Mouse (Mus musculus): ENCODE data around the gene Klhl6.

Klhl6 gene

DNA sequence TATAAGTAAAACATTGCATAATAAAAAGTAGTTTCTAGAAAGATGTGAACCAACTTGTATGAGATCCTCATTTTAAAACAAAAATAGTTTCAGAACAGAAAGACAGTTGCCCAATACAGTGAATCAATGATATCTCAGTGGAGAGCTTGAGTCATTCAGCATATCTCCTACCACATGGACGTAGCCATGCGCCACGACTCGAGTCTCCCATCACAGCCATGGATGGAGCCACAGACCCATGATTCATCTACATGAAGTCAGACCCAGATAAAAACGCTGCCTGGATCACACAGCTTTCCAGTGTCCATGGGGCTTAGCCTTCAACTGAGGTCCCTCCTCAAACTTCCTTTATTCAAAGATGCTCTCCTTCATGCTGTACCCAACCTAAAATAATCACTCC is 13.3 kb downstream of the Klhl6 start:
- no peak for DNase-seq (ENCODE audit: low spot score in 2 of 2)

DNA sequence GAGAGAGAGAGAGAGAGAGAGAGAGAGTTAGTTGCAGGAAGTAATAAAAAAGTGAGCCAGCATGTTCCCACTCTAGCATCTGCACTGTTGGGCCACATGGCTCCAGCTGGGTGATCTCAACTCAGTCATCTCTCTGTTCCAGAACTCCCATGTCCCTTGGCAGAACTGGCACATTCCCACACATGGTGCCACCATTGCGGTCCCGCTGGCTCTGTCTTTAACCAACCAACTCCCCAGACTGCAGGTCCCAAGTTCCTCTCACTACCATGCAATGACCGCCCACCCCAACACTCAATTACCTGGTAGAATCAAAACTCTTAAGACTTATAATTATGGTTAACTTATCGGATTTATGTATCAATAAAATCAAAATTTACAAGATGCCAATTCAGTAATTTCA is 14.2 kb downstream of the Klhl6 start:
- no peak for DNase-seq (ENCODE audit: low spot score in 2 of 2)

DNA sequence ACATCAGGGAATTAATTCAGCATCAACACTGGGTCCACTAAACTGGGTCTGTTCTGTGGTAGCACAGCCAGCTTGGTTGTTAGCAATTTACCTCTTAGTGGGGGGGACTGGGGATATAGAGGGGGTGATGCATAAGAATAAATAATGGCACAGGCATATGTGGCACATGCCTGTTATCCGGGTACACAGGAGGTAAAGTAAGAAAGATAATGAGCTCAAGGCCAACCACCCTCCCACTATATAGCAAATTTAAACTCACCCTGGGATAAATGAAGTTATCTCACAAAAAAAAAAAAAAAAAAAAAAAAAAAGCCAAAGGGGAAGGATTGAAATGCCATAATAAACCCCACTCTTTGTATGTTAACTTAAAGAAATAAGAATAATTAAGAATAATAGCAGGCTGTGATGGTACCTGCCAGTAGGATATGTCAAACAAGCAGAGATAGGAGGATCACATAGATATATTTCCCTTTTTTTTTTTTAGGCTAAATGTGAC is 14.9 kb downstream of the Klhl6 start:
- DNase-seq (ENCODE audit: low spot score in 2 of 2) = no peak

DNA sequence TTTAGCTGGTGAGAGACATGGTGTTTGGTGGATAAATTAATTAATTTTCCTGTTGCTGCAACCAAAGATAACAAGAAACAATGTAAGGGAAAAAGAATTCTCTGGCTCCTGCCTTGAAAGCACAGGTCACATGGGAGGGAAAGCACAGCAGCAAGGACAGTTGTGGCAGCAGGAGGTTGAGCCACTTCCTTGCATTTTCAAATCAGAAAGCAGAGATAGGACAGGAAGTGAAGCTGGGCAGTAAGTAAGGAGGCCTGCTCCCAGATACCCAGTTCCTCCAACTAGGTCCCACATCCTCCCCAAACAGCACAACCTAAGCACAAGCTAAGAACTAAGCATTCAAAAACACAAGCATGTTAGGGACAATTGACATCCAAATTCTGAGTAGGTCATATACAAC is 15.9 kb downstream of the Klhl6 start:
- no peak for DNase-seq (ENCODE audit: low spot score in 2 of 2)

DNA sequence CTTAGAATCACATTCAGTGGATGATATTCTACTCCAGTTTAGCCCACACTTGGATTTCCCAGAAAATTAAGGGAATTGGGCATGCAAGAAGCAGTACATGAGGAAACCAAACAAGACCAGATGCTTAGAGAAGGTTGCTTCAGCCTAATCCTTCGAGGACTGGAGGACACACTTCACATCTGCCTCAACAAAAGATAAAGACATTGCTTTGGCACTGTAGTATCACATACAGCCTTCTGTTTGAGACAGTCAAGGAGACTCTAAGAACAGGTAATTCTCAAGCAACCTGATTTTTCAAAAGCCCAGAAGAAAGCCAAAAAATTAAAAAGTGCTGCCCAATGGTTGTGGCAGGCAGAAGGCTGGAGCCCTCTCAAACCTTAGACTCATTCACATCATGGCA is 16.4 kb downstream of the Klhl6 start:
- no peak for DNase-seq (ENCODE audit: low spot score in 2 of 2)

DNA sequence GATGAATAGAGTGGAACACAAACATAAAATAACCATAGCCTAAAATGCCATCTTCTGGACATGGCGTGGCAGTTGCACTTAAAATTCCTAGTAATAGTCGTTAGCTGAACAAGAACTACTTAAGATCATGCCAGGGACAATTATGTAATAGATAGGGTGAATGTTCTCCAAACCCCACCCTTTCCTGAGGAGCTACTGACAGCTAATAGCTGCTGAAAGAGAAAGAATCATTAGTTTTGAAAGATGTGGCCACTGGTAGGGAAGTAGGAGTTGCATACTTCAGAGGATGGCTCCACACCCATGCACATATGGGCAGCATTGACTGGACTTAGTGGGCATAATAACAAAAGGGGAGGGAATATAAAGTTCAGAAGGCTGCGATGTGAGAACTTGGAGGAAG is 19.9 kb downstream of the Klhl6 start:
- DNase-seq (ENCODE audit: low spot score in 2 of 2) = no peak

DNA sequence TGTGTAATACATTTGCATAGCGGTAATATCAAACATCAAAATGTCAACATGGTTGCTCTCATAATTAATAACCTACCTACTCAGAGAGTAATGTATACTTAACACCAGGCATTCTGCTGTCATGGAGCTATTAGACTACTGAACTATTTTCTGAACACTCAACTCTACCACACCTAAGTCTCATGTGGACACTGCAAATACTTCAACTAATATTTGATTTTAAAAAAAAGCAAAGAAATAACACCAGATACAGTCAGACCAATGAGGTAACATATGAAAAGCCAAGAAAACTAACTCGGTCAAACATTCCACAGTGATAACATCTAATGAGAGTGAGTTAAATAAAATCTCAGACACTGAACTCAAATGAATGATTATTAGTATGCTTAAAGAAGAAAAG is 21.8 kb downstream of the Klhl6 start:
- DNase-seq (ENCODE audit: low spot score in 2 of 2) = no peak

DNA sequence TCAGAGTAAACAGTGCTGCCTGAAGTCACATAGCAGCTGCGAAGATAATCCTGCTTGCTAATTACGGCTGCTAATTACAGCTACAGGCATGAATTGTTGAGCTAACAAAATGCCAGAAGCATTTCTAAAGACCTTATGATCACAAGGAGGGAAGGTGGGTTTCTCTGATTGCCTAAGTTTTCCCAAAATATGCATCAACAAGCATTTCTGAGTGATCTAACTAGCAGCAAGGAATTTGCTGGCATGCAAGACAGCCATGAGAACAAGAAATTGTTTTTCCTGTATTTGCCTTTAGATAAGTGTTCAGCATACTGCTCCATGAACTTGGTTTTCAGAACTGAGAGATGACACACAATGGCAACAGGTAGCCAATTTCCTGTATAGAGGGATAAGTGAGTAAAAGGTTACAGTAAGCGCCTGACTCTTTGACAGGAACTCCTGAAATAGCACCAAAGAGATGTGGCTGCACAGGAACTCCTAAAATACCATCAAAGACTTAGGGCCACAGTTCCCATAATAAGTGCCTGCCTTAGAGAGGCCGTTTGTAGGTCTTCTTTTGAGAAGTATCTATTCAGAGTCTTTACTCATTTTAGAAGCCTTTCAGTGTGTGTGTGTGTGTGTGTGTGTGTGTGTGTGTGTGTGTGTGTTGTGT is 22.3 kb downstream of the Klhl6 start:
- DNase-seq (ENCODE audit: low spot score in 2 of 2) = no peak

DNA sequence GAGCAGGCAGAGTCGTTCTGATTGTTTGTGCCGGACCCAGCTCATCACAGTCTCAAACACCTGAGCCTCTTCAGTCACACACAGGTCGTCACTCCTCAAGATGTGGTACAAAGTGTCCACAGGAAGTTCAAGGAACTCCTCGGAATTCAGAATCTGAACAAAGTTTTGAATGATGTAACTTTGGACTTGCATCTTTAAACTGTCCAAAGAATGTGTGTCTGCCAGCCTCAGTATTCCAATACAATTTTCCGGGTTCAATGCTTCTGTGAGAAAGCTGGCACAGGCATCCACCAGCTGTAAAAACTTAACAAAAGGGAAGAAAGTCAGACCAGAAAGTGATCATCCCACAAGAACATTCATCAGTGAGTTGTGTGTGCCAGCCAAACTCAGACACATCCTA is 25.8 kb downstream of the Klhl6 start:
- DNase-seq (ENCODE audit: low spot score in 2 of 2) = no peak

DNA sequence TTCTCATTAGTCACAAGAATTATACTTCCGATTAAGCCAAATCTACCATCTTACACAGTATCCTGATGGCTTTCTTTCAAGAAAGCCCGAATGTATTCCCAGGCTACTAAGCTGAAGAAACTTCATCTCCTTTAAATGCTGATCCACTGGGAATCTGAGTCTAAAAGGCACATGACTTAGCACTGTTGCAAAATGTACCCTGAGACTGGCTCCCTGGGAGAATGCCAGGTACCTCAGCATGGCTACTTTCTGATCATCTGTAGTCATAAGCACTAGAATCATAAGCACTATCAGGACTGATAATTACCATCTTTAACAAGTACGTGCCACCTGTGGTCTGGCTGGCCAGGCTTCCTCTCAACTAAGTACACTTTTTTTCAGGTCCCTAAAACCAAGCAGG is 35.5 kb downstream of the Klhl6 start:
- DNase-seq (ENCODE audit: low spot score in 2 of 2) = no peak

DNA sequence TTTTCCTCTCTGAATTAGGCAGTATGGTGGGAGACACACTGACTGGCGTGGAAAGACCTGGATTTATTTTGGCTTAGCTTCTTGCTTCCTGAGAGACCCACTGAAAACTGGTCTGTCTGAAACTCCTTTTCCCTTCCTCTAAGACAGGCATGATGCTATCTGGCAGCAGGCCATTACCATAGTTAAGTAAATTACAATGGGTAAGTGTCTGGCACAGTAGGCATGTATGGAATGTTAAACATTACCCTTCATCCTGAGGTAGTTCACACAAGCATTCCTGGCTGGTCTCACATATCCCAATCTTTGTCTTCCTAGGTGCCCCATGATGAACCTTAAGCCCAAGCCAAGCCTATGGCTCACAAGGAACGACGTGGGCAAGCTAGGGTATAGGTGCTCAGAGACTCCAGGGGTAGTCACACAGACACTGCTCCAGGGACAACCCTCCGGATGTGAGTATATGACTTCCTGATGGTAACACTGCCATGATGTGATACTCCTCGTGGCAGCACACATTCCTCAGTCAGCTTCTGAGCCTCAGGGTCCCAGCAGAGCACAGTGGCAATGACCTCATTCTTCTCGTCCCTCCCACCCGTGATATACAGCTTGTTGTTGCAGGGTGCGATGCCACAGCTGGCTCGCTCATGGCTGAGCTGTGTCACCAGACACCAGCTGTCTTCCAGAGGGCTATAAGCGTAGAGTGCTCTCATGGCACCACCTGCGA is 36.1 kb downstream of the Klhl6 start:
- no peak for DNase-seq (ENCODE audit: low spot score in 2 of 2)

DNA sequence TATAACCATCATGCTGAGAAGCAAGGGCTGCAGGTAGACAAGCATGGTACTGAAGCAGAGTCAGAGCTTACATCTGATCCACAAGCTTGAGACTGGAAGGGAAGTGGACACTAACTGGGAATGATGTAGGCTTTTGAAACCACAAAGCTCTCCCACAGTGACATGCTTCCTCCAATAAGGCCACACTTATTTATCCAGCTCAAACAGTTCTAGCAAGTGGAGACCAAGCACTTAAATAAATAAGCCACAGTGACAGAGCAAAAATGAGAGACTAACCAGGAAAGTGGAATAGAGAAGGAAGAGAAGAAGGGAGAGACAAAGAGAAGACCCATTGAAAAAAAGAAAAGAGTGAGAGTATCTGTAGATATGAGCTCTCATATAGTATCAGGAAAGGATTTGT is 62.0 kb downstream of the Klhl6 start:
- no peak for DNase-seq (ENCODE audit: low spot score in 2 of 2)

DNA sequence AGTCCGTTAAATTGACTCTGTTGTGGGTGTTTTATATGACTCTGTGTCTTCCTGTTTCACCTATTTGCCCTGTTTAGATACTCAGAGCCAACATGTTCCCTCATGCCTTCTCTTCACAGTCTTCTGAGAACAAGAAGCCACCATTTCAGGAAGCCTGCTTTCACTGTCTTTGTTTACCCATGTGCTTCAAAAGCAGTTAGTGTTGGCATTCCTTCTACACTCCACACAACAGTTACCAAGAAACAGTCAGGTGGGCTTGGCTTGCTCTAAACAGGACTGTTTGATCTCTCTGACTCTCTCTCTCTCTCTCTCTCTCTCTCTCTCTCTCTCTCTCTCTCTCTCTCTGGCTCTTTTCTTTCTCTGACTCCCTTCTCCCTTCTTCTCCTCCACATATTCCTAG is 64.6 kb downstream of the Klhl6 start:
- DNase-seq (ENCODE audit: low spot score in 2 of 2) = no peak

DNA sequence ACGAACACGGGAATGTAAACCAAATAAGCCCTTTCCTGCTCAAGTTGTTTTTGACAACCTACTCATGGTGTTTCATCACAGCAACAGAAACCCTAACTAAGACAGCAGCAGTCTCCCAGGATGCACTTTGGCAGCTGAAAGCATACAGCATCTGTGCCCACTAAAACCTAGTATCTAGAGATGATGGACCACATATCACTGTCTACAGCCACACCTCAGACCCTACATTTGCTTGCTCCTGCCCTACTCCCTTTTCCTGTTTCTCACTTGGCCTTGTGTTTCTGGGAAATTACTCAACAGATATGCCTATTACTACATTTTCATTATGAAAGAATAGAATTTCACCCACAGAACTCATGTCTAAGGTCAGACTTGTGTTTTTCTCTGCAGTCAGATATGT is 70.3 kb downstream of the Klhl6 start:
- DNase-seq (ENCODE audit: low spot score in 2 of 2) = no peak

DNA sequence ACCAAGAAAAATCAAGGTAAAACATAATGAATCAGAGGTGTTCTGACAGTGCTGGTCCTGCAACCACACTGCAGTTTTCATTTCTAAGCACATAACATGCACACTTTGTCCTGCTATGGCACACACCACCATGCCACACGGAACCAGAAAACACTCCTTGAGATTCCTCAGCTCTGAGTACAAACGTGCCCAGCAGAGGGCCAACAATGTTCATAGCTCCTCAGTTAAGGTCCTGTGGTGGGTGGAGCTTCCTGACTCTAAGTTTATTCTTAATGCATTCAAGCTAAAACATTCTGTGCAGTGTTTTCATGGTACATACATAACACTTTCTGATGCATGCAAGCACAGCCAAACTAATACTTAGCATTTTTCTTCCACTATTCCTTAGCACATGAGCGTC is 74.5 kb downstream of the Klhl6 start:
- DNase-seq (ENCODE audit: low spot score in 2 of 2) = no peak

DNA sequence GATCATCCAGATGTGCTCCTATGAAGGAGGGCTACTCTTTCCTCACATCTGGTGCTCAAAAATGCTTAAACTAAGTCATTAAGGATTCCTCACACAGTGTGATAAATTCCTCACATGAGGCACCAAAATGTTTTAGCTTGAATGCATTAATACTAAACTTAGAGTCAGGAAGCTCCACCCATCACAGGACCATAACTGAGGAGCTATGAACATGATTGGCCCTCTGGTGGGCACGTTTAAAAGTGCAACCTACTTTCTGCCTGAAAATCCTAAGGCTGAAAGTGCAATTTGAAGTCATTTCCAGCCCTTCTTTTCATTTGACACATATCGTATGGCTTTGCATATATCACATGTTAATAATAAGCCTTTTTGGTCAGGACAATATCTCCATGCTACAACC is 75.7 kb downstream of the Klhl6 start:
- peak; percentile 8 to 29 for DNase-seq (ENCODE audit: low spot score in 2 of 2)

DNA sequence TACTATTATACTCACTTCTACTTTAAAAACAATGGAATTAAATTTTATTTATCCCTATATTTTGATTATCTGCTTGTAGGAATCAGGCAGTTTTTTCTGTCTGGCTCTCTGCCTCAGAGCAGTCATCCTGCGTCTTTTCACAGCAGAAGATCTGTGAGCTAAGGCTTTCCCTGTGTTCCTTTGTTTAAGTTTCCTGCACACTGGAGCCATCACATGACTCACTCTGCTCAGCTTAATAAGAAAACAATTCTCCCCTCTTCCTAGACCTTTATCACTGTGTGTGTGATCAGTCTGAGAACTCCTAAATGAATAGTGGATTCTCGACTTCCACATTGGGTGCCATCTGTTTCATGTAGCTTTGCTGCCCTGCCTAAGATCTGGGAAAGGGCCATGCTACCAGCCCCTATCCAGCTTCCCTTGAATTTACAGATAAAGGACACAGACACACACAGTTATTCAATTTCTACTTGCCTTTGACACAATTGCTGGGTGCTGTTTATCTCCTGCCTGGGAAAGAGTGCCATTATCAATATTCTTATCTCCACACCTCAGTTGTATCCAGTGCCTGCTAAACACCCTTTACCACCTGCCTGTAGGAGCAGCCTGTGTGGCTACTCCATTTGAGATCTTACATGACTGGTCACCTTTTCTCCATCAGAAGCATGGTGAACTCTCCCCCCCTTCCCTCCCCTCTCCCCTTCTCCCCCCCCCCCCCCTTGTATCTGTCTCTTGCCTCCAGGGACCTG is 77.9 kb downstream of the Klhl6 start:
- DNase-seq (ENCODE audit: low spot score in 2 of 2) = no peak

DNA sequence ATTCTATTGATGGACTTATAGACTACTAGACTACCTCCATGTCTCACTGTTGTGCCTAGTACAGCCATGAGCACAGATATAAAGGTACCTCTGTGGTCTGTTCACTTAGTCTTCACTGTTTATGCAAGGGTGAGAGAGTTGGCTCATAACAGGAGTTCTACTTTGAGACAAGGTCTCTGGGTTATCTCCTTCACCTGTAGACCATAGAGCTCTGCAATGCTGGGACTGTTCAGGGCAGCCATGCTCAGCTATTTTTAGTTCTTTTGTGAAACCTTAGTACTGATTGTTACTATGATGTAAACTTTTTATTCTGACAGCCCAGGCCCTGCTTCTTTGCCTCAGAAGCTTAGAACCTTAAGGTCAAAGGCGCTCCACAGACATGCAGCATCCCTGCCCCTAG is 79.0 kb downstream of the Klhl6 start:
- DNase-seq (ENCODE audit: low spot score in 2 of 2) = no peak

Data from frontal cortex, postnatal 36 days (tissue).